Mouse (Mus musculus) CH12.LX (cell line): Measurements from ENCODE around the gene Aldh3b2. TPM values are rescaled to one million over a fixed set of nuclear protein-coding genes. Genes with fewer than 3 reads are reported as not detected.

ENCODE experiments used
- DNase-seq: peaks from one replicate; pipeline ENCODE4 v3.0.0-alpha.2; 2013; ENCODE audit errors: extremely low read depth
- H3K27ac ChIP-seq: 2 replicates; pipeline ENCODE4 v1.5.1; 2012; ENCODE audit warnings: low read depth, mild to moderate bottlenecking, control low read depth, moderate library complexity; ENCODE audit not compliant: insufficient read depth
- H3K27me3 ChIP-seq: replicated peaks from 2 replicates; pipeline ENCODE3; 2012; ENCODE audit warnings: inconsistent platforms
- H3K36me3 ChIP-seq, 2 experiments: replicated peaks in 1 of 2; 2 replicates each; pipeline versions ENCODE3 to v1.6.1; 2012; ENCODE audit warnings: inconsistent platforms in 1 of 2, low read length in 1 of 2, mild to moderate bottlenecking in 1 of 2, mixed read lengths in 1 of 2, moderate library complexity in 1 of 2; ENCODE audit not compliant: control insufficient read depth in 1 of 2, insufficient read depth in 1 of 2
- H3K4me1 ChIP-seq, 2 experiments: 2 replicates each; pipeline ENCODE4 v1.6.1; 2012; ENCODE audit warnings: inconsistent platforms in 1 of 2, moderate library complexity in 1 of 2; ENCODE audit not compliant: insufficient read depth in 2 of 2, control insufficient read depth in 1 of 2
- H3K4me2 ChIP-seq: 2 replicates; pipeline ENCODE4 v1.6.1; 2012; ENCODE audit warnings: low read depth, mild to moderate bottlenecking, control low read depth; ENCODE audit not compliant: poor library complexity, insufficient read depth, severe bottlenecking
- H3K4me3 ChIP-seq, 3 experiments: fragments of 150-350 bp in 1 of 3; sonication (generic) in 1 of 3; replicated peaks in 1 of 3; 2 replicates each; pipeline versions ENCODE3 to v1.5.1; 2011 to 2012; ENCODE audit warnings: low read depth in 2 of 3, low read length in 2 of 3, mild to moderate bottlenecking in 2 of 3, moderate library complexity in 2 of 3, control low read depth in 1 of 3, improper control_type of control experiment in 1 of 3, inconsistent platforms in 1 of 3, mixed read lengths in 1 of 3; ENCODE audit not compliant: poor library complexity in 1 of 3
- H3K79me2 ChIP-seq: replicated peaks from 2 replicates; pipeline ENCODE4 v1.6.1; 2012; ENCODE audit warnings: mild to moderate bottlenecking, moderate library complexity; ENCODE audit not compliant: control insufficient read depth, poor library complexity, insufficient read depth, severe bottlenecking; ENCODE audit errors: extremely low read depth
- H3K9ac ChIP-seq: 2 replicates; pipeline ENCODE4 v1.6.1; 2012; ENCODE audit warnings: low read depth, mild to moderate bottlenecking, control low read depth, moderate library complexity; ENCODE audit not compliant: insufficient read depth
- H3K9me3 ChIP-seq: replicated peaks from 2 replicates; pipeline ENCODE3; 2012; ENCODE audit warnings: low read length, inconsistent platforms, mixed read lengths
- CHD1 ChIP-seq: IDR thresholded peaks from 2 replicates; pipeline ENCODE4 v1.6.1; 2012; ENCODE audit warnings: low read depth, low read length, improper control_type of control experiment, inconsistent platforms
- CHD2 ChIP-seq: IDR thresholded peaks from 2 replicates; pipeline ENCODE4 v1.6.1; 2011; ENCODE audit warnings: low read length, improper control_type of control experiment
- CTCF ChIP-seq, 2 experiments: IDR thresholded peaks in 1 of 2; conservative IDR thresholded peaks in 1 of 2; 2 replicates each; pipeline ENCODE4 v1.5.1; 2011 to 2012; ENCODE audit warnings: low read depth in 2 of 2, low read length in 2 of 2, improper control_type of control experiment in 1 of 2, inconsistent platforms in 1 of 2, mild to moderate bottlenecking in 1 of 2, moderate library complexity in 1 of 2
- E2F4 ChIP-seq: IDR thresholded peaks from 2 replicates; pipeline ENCODE4 v1.6.1; 2011; ENCODE audit warnings: low read depth, low read length, improper control_type of control experiment; ENCODE audit not compliant: insufficient replicate concordance
- ELF1 ChIP-seq: IDR thresholded peaks from 2 replicates; pipeline ENCODE4 v1.6.1; 2014; ENCODE audit warnings: low read depth, mild to moderate bottlenecking, inconsistent platforms, low read length, improper control_type of control experiment
- GABPA ChIP-seq: IDR thresholded peaks from 2 replicates; pipeline ENCODE4 v1.6.1; 2012; ENCODE audit warnings: low read depth, low read length, improper control_type of control experiment, inconsistent platforms; ENCODE audit not compliant: insufficient replicate concordance
- JUND ChIP-seq: conservative IDR thresholded peaks from 2 replicates; pipeline ENCODE4 v1.6.1; 2011; ENCODE audit warnings: low read depth, low read length, improper control_type of control experiment
- MAFK ChIP-seq: IDR thresholded peaks from 2 replicates; pipeline ENCODE4 v1.6.1; 2011; ENCODE audit warnings: low read length, improper control_type of control experiment; ENCODE audit not compliant: insufficient replicate concordance
- MAX ChIP-seq: IDR thresholded peaks from 2 replicates; pipeline ENCODE4 v1.6.1; 2011; ENCODE audit warnings: low read length, improper control_type of control experiment
- MAZ ChIP-seq: IDR thresholded peaks from 2 replicates; pipeline ENCODE4 v1.6.1; 2012; ENCODE audit warnings: low read depth, mild to moderate bottlenecking, inconsistent platforms, low read length, improper control_type of control experiment, moderate library complexity
- MXI1 ChIP-seq: IDR thresholded peaks from 2 replicates; pipeline ENCODE4 v1.6.1; 2011; ENCODE audit warnings: mild to moderate bottlenecking, low read depth, low read length, improper control_type of control experiment
- MYC ChIP-seq: IDR thresholded peaks from 2 replicates; pipeline ENCODE4 v1.6.1; 2011; ENCODE audit warnings: low read depth, mild to moderate bottlenecking, improper control_type of control experiment, low read length
- NELFE ChIP-seq: IDR thresholded peaks from 2 replicates; pipeline ENCODE4 v1.6.1; 2011; ENCODE audit warnings: low read depth, low read length, improper control_type of control experiment
- POLR2A ChIP-seq: IDR thresholded peaks from 2 replicates; pipeline ENCODE4 v1.6.1; 2011; ENCODE audit warnings: low read depth, mild to moderate bottlenecking, improper control_type of control experiment, low read length
- POLR2AphosphoS2 ChIP-seq: IDR thresholded peaks from 2 replicates; pipeline ENCODE4 v1.6.1; 2011; ENCODE audit warnings: low read depth, low read length, improper control_type of control experiment
- SIN3A ChIP-seq: IDR thresholded peaks from 2 replicates; pipeline ENCODE4 v1.6.1; 2012; ENCODE audit warnings: low read length, improper control_type of control experiment, inconsistent platforms
- SMC3 ChIP-seq: IDR thresholded peaks from 2 replicates; pipeline ENCODE4 v1.6.1; 2011; ENCODE audit warnings: low read depth, low read length, improper control_type of control experiment
- UBTF ChIP-seq: IDR thresholded peaks from 2 replicates; pipeline ENCODE4 v1.6.1; 2012; ENCODE audit warnings: low read depth, mild to moderate bottlenecking, inconsistent platforms, low read length, improper control_type of control experiment, moderate library complexity
- USF1 ChIP-seq: IDR thresholded peaks from 2 replicates; pipeline ENCODE4 v1.6.1; 2014; ENCODE audit warnings: low read depth, mild to moderate bottlenecking, inconsistent platforms, low read length, improper control_type of control experiment
- USF2 ChIP-seq: conservative IDR thresholded peaks from 2 replicates; pipeline ENCODE4 v1.6.1; 2011; ENCODE audit warnings: low read depth, low read length, improper control_type of control experiment
- ZC3H11A ChIP-seq: IDR thresholded peaks from 2 replicates; pipeline ENCODE4 v1.6.1; 2012; ENCODE audit warnings: low read depth, mild to moderate bottlenecking, inconsistent platforms, low read length, improper control_type of control experiment
- ZKSCAN1 ChIP-seq: IDR thresholded peaks from 2 replicates; pipeline ENCODE4 v1.6.1; 2012; ENCODE audit warnings: low read depth, inconsistent platforms, low read length, improper control_type of control experiment, borderline replicate concordance
- ZMIZ1 ChIP-seq: IDR thresholded peaks from 2 replicates; pipeline ENCODE4 v1.6.1; 2012; ENCODE audit warnings: low read depth, mild to moderate bottlenecking, inconsistent platforms, low read length, improper control_type of control experiment
- dilution Hi-C: fragments of 300-500 bp; cut with MboI; formaldehyde crosslinking; loops from 2 replicates; pipeline ENCODE4 v1.14.3; 2020; ENCODE audit warnings: low sequenced_read_pairs; ENCODE audit not compliant: extremely low pct_unique_long_range_greater_than_20kb, extremely low pct_ligation_motif_present
- in situ Hi-C: fragments of 300-500 bp; cut with MboI; formaldehyde crosslinking; loops from 3 replicates; pipeline ENCODE4 v1.14.3; 2019; ENCODE audit warnings: low sequenced_read_pairs, low pct_ligation_motif_present, low pct_unique_long_range_greater_than_20kb, mixed read lengths
- polyA plus RNA-seq: library from polyadenylated mRNA; unstranded; fragments of >175 nt; gene quantifications from 2 replicates; pipeline ENCODE4 v1.2.1, GENCODE M21; 2012; ENCODE audit warnings: low read depth; ENCODE audit not compliant: insufficient read length
- total RNA-seq, 2 experiments: library from RNA; depleted of rRNA; stranded (reverse); fragments of 300-350 nt in 1 of 2; fragments of >200 nt in 1 of 2; gene quantifications; 2 replicates each; pipeline ENCODE4 v1.2.3; 2012 to 2014

Gene Aldh3b2
- total and polyA plus RNA-seq, 3 experiments, result not detected

DNA sequence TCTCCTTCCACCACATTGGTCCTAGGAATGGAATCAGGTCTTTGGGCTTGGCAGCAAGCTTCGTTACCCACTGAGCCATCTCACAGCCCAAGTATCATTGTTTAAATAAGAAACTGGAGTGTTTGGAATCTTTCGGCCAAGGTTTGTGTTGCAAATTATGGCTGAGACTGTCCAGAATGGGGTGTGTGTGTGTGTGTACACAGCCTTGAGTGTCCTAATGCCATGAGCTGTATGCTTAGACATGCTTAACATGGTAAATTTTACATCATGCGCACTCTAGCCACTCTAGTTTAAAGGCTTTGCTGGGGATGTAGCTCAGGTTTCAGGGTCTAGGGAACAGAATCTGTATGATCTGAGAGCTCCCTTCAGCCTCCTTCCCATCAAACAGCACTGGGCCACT, 23.4 kb downstream of the Aldh3b2 start:
- H3K79me2 ChIP-seq, result no peaks in the 10 kb centered on the region
- H3K9ac ChIP-seq, result no peak overlapping the region
- H3K4me2 ChIP-seq, result no peak overlapping the region
- no peak overlapping the region for H3K4me3 ChIP-seq
- H3K27me3 ChIP-seq, result peaks cover 58% of the 10 kb centered on the region
- H3K27ac ChIP-seq, result no peak overlapping the region
- no peaks in the 10 kb centered on the region for H3K9me3 ChIP-seq
- no peak for TF ChIP-seq CHD1
- TF ChIP-seq UBTF, result no peak
- TF ChIP-seq SIN3A, result no peak
- TF ChIP-seq CTCF (conservative IDR thresholded peaks at IDR 0.05 in 1 of 2, IDR thresholded peaks at IDR 0.05 in 1 of 2; ENCODE audit: low read depth in 2 of 2, low read length in 2 of 2), result no peak
- no peak for TF ChIP-seq USF1
- dilution Hi-C loops (no loop called here), in situ Hi-C loops (no loop called here)
- H3K4me1 ChIP-seq, result peaks cover 7 to 11% of the 10 kb centered on the region in 2 experiments; a peak in 3 of 4 replicates
- no peak for DNase-seq
- no peaks in the 10 kb centered on the region for H3K36me3 ChIP-seq

DNA sequence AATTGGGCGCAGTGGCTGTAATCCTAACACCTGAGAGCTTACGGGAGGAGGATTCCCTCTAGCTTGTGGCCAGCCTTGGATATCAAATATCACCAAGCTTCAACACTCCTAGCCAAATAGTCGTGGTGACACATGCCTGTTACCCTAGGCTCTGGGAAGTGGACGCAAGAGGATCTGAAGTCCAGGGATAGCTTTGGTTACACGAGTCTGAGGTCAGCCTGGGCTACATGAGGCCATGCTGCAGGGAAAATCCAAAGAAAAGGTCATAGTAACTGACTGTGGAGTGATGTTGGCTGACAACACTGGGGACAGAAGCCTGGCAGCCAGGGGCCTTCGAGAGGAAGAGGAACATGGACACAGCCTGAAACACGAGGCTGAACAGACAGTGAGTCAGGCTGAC, 24.0 kb downstream of the Aldh3b2 start:
- in situ Hi-C loops, result no loop called here
- no peak overlapping the region for H3K4me3 ChIP-seq
- DNase-seq, result no peak
- no peaks in the 10 kb centered on the region for H3K9me3 ChIP-seq
- H3K4me2 ChIP-seq, result no peak overlapping the region
- no peak overlapping the region for H3K27ac ChIP-seq
- H3K9ac ChIP-seq, result no peak overlapping the region
- peaks cover 52% of the 10 kb centered on the region for H3K27me3 ChIP-seq
- H3K36me3 ChIP-seq, result no peaks in the 10 kb centered on the region
- H3K4me1 ChIP-seq, result peaks cover 8 to 14% of the 10 kb centered on the region in 2 experiments
- TF ChIP-seq MAFK (no peak), ZMIZ1 (no peak), MAX (no peak), NELFE (no peak), POLR2AphosphoS2 (no peak), ZC3H11A (no peak), CHD2 (no peak), GABPA (no peak), POLR2A (no peak), UBTF (no peak), USF2 (no peak), ZKSCAN1 (no peak), E2F4 (no peak), SIN3A (no peak), MYC (no peak), MXI1 (no peak), SMC3 (no peak), MAZ (no peak), ELF1 (no peak), JUND (no peak)
- H3K79me2 ChIP-seq, result no peaks in the 10 kb centered on the region
- dilution Hi-C loops, result no loop called here
